Mouse (Mus musculus) bone marrow, adult 2 months (tissue): ENCODE measurements around the gene Strada. TPM values are rescaled to one million over a fixed set of nuclear protein-coding genes. Genes with fewer than 3 reads are reported as not detected.

Experiments used
- H3K27ac ChIP-seq: fragments of 200-500 bp; 2 replicates; pipeline ENCODE4 v1.5.1; 2012; ENCODE audit warnings: low read depth, mild to moderate bottlenecking, control low read depth, inconsistent platforms, low read length; ENCODE audit not compliant: control insufficient read depth, poor library complexity, insufficient read depth
- H3K4me1 ChIP-seq: fragments of 200-500 bp; 2 replicates; pipeline ENCODE4 v1.6.1; 2011; ENCODE audit warnings: low read length; ENCODE audit not compliant: control insufficient read depth, insufficient read depth
- H3K4me3 ChIP-seq: fragments of 200-500 bp; replicated peaks from 2 replicates; pipeline ENCODE3; 2011; ENCODE audit warnings: mild to moderate bottlenecking, low read depth, low read length, control low read depth; ENCODE audit not compliant: control insufficient read depth
- CTCF ChIP-seq: fragments of 200-500 bp; IDR thresholded peaks from 2 replicates; pipeline ENCODE4 v1.5.1; 2011; ENCODE audit warnings: low read length, control low read depth; ENCODE audit not compliant: control insufficient read depth, insufficient read depth
- POLR2A ChIP-seq: fragments of 200-500 bp; IDR thresholded peaks from 2 replicates; pipeline ENCODE4 v1.6.1; 2011; ENCODE audit warnings: low read depth, mild to moderate bottlenecking, control low read depth, low read length, borderline replicate concordance; ENCODE audit not compliant: control insufficient read depth
- WGBS: fragments of 180-500 bp; shearing (Covaris S2); methylation state at CpG from one replicate; pipeline ENCODE4 v1.1.7; 2018; 5-methylcytosine and 5-hydroxymethylcytosine counted together
- polyA plus RNA-seq: library from polyadenylated mRNA; stranded (reverse); fragments of >200 nt; gene quantifications from 2 replicates; pipeline ENCODE4 v1.2.4, GENCODE M21; 2011; ENCODE audit warnings: low replicate concordance; ENCODE audit not compliant: missing spikeins, insufficient read depth, insufficient read length

Strada gene
- polyA plus RNA-seq, 1 experiment = 21.7 TPM

DNA sequence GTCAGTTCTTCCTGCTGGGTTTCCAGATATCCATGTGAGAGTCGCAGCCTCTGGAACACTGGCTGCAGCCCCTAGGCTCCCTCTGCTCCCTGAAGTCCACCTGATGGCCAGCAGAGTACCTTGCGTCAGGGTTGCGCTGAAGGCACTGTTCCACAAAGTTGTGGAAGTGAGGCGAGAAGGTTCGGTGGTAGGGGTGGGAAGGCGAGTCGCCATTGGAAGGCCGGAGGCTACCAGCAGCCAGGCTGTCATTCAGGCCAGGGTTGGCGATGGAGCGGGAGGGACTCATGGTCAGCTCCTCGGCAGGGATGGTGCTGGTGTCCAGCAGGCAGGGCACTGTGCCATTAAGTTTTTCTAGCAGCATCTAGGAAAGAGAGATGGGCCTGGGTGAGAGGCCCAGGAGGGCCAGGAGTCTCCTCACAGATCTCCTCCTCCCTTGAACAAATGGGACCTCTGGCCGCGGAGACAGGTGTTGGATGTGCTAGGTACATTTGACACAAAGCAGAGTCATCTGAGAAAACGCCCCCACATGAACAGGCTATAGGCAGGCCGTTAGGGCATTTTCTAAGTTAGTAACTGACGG is 37.3 kb downstream of the Strada start:
- TF ChIP-seq CTCF (no peak), POLR2A (no peak)
- WGBS = 79% methylated on average over 16 of the region's 16 CpGs
- H3K27ac ChIP-seq = peak overlapping the region; percentile 75

DNA sequence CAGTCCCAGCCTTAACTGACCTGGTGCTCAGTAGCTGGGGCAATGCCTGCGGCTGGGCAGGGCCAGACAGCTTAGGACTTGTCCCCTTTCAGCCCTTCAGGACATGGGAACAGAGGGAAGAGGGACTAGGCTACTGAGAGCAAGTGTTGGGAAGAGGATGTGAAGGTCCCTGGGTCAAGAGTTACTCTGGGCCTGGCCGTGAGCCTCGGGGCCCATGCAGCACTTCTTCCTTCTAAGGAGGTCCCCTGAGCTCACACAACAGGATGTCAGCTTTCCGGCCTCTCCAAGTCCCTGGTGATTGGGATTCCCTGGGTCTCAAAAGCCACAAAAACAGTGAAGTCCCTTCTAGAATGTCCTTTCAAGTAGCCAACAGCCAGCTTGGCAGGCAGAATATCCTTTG is 38.4 kb downstream of the Strada start:
- no peak overlapping the region for H3K4me3 ChIP-seq
- 57% methylated on average over 4 of the region's 4 CpGs for WGBS
- TF ChIP-seq CTCF = no peak
- TF ChIP-seq POLR2A = no peak
- peaks cover 9% of the 10 kb centered on the region for H3K4me1 ChIP-seq
- peak overlapping the region; percentile 31; the same call in 1 of the 2 replicates for H3K27ac ChIP-seq

More for the DNA sequence above, 37.3 kb downstream of the Strada start:
- peaks cover 9% of the 10 kb centered on the region for H3K4me1 ChIP-seq
- H3K4me3 ChIP-seq = no peak overlapping the region

DNA sequence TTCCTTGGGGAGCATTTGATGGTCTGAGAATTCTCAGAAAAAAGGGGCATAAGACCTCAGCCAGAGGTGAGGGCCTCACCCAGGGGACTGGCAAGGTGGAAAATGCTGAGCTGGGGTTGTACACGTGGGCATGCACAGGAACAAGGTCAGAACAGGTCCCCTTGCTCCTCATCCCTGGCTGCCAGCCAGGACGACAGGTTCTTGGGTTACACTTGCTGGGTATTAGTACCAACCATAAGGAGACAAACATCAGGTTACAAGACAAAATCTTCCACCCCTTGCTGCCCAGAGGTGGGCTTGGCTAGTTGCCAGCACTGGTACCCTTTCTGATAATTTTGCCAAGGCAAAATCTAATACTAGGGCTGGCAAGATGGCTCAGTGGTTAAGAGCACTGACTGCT is 39.7 kb downstream of the Strada start:
- TF ChIP-seq CTCF (no peak), POLR2A (no peak)
- Histone ChIP-seq H3K4me1 (peaks cover 5% of the 10 kb centered on the region), H3K27ac (no peak overlapping the region), H3K4me3 (no peak overlapping the region)
- WGBS = 75% methylated on average over 2 of the region's 2 CpGs

DNA sequence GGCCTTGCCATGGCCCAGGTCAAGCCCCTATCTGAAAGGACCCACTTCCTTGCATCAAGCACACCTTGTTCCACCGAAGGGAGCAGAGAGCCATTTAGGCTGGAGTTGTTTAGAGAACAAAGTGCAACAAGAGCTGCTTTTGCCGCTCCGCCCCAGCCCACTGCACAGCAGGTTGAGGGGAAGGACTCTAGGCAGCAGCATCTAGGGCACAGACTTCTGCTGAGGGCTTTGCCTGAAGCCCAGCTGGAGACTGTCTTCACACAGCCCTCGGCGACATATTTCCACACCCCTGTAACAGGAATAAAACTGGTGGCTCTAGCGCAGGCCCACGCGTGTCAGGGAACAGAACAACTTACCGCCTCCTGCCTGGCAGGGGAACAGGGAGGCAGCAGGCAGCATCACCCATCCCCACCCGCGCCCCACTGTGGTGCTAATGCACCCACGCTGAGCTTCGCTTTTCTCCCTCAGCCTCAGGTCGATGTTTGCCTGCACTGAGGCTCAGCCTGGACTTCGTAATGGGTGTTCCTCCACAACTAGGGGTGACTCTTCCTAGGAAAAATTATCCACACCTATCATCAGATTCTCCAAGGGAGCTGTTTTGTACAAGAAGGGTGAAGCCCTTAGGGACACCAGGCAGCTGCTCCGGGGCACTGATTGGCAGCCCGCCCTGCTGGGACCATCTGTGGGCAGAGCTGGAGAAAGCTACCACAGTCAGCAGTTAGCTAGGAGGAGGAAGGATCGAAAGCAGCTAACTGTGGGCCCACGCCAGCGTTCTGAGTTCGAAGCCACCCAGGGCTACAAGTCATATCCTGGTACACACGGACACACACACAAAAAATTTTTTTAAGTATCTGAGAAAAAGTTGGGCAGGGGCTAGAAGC is 40.9 kb downstream of the Strada start, which contains the start of the genes Gm10840 and Limd2:
Gm10840 (plus strand) TSS at position 10 of the 881 bp plus-strand sequence.
Limd2 (minus strand) TSS at position 20 of the 881 bp plus-strand sequence.
- WGBS = 19% methylated on average over 22 of the region's 22 CpGs
- TF ChIP-seq CTCF (no peak), POLR2A (peak; percentile 52; the same call in 1 of the 2 replicates)
- peaks cover 8% of the 10 kb centered on the region for H3K4me1 ChIP-seq
- peak within 1 kb of the TSS; percentile 99 for H3K27ac ChIP-seq
- peak within 1 kb of the TSS; percentile 93 for H3K4me3 ChIP-seq

DNA sequence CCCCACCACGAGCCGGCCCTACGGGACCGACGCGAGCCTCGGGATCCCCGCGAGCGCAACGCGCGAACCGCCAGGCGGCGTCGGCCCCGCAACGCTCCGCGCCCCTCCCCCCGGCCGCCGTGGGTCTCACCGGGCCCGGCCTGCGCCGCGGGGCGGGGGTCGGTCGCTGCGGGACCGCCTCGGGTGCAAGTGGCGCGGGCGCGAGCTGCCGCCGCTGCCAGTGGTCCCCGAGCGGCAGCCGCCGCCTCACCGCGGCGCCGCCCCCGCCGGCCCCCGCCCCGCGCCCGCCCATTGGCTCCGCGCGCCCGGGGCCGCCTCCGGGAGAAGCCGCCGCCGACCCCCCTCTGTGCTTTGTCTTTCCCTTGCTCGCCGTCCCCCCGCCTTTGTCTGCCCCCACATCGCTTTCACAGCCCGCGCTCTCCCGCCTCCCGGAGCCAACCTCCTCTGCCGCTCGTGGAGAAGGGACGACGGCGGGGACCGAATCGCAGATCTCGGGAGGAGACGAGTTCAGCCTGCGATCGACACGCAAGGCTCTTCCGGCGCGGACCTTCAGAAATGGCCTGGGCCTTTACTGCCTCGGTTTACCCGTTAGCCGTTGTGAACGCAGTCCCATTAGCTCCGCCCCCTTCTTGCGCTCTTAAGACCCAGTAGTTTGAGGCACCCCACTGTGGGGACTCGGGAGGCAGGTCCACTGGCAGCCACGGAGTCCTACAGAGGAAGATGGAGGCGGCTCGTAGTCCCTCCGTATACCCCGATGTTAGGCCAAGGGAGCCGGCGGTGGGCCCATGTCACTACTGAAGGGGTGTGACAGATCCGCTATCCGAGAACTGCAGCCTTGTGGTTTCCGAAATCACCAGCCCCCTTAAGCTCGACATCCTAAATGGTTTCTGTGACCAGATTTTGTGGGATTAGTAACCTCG is 41.8 kb downstream of the Strada start:
- H3K4me1 ChIP-seq = peaks cover 6% of the 10 kb centered on the region
- TF ChIP-seq POLR2A (peak; percentile 55; the same call in 1 of the 2 replicates), CTCF (no peak; the same call in 1 of the 2 replicates)
- H3K27ac ChIP-seq = peak overlapping the region; percentile 99
- 2% methylated on average over 106 of the region's 106 CpGs for WGBS
- peak overlapping the region; percentile 93 for H3K4me3 ChIP-seq

DNA sequence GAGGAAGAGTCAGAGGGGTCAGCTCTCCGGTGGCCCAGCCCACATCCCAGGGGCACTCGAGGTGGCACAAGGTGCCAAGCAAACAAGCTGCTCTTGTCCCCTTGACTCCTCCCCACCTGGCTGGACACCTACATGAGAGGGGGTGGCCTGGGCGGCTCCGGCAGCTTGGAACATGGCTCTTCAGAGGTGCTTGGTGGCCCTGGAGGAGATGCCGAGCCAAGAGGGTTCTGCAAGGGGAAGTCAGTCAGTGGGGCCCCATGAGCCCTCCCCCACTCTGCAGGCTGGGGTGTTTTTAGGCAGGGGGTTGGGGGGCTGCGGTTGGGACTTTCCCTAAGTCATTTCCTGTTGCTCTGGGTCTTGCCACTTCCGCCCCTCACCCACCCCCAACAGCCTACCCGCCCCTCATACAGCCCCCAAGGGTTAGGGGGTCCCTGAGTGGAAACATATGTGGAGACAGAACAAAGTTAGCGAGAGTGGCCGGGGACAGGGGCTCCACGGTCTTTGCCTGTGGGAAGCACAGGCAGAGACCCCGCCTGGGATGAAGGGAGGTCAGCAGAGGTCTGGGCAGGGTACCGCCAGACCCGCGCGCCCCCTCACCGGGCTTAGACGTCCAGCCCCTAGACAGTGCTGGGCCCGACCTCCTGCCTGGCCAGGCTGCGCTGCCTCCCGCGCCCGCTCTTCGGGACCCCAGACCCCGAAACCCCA is 42.6 kb downstream of the Strada start:
- H3K4me3 ChIP-seq = peak overlapping the region; percentile 93
- under 1% methylated on average over 25 of the region's 25 CpGs for WGBS
- TF ChIP-seq CTCF (no peak), POLR2A (peak; percentile 66; the same call in 1 of the 2 replicates)
- H3K27ac ChIP-seq = peak overlapping the region; percentile 99
- peaks cover 6% of the 10 kb centered on the region for H3K4me1 ChIP-seq

DNA sequence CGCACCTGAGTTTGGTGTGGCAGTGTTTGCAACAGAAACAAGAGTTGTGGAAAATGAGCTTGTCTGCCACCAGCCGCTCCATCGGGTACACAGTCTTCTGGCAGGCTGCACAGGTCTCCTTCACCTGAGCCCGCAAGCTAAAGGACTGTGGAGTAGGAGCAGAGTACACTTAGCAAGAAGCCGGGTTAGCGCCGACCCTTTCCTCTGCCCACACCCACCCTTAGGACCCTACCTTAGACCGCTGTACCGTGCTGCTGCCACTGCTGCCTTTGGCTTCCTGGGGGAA is 43.1 kb downstream of the Strada start:
- H3K27ac ChIP-seq = peak overlapping the region; percentile 99
- 4% methylated on average over 9 of the region's 9 CpGs for WGBS
- TF ChIP-seq POLR2A = no peak
- no peak for TF ChIP-seq CTCF
- peaks cover 6% of the 10 kb centered on the region for H3K4me1 ChIP-seq
- peak overlapping the region; percentile 93 for H3K4me3 ChIP-seq
